Mouse (Mus musculus) stomach, postnatal 0 days (tissue): ENCODE measurements around the gene Gm26558.

Source experiments
- CTCF ChIP-seq: IDR thresholded peaks from 2 replicates; pipeline ENCODE4 v1.5.1; 2016; ENCODE audit warnings: antibody characterized with exemption, low read depth, mild to moderate bottlenecking, moderate library complexity
- EP300 ChIP-seq: optimal IDR thresholded peaks from 2 replicates; pipeline ENCODE3; 2016; ENCODE audit warnings: antibody characterized with exemption

- no peak for TF ChIP-seq CTCF
- TF ChIP-seq EP300, result no peak
Measured at GRCm38 (mm10) chr2:70616617-70617016, 45.3 kb downstream of the Gm26558 start.
